Mouse (Mus musculus): ENCODE data around the gene Dhrs2. TPM values are rescaled to one million over a fixed set of nuclear protein-coding genes. Genes with fewer than 3 reads are reported as not detected.

Dhrs2 gene
- total and polyA plus RNA-seq, 3 experiments = not detected

- Histone ChIP-seq H3K9me3 (replicated peaks) (no peaks in the 10 kb centered on the region), H3K4me3 (ENCODE audit: low read depth, low read length) (no peak overlapping the region), H3K27me3 (ENCODE audit: insufficient read depth, low read length) (peaks cover 25% of the 10 kb centered on the region), H3K36me3 (replicated peaks) (no peaks in the 10 kb centered on the region), H3K4me1 (ENCODE audit: insufficient read depth, low read depth, low read length) (no peaks in the 10 kb centered on the region)
- ATAC-seq (ENCODE audit: extremely low read depth, insufficient number of reproducible peaks, low FRiP score, poor library complexity, severe bottlenecking) (no peak), DNase-seq (ENCODE audit: low spot score) (no peak)
- TF ChIP-seq POLR2AphosphoS5 (IDR thresholded peaks at IDR 0.05; ENCODE audit: insufficient replicate concordance, low read depth, low read length) (no peak), TAL1 (conservative IDR thresholded peaks at IDR 0.05; ENCODE audit: low read depth, low read length) (no peak), CTCF (IDR thresholded peaks at IDR 0.05; ENCODE audit: low read depth, low read length) (no peak), GATA2 (IDR thresholded peaks at IDR 0.05; ENCODE audit: borderline replicate concordance, low read depth, low read length) (no peak), GATA1 (IDR thresholded peaks at IDR 0.05; ENCODE audit: borderline replicate concordance, low read length) (no peak)
Measured at GRCm38 (mm10) chr14:55188491-55188890, 33.3 kb upstream of the Dhrs2 start.

- no peak for DNase-seq (ENCODE audit: low spot score)
- H3K4me3 ChIP-seq (ENCODE audit: low read depth, low read length) = no peak overlapping the region
- ATAC-seq (ENCODE audit: extremely low read depth, insufficient number of reproducible peaks, low FRiP score, poor library complexity, severe bottlenecking) = no peak
- H3K36me3 ChIP-seq (replicated peaks) = no peaks in the 10 kb centered on the region
- no peaks in the 10 kb centered on the region for H3K4me1 ChIP-seq (ENCODE audit: insufficient read depth, low read depth, low read length)
- peaks cover 25% of the 10 kb centered on the region for H3K27me3 ChIP-seq (ENCODE audit: insufficient read depth, low read length)
- TF ChIP-seq GATA1 (IDR thresholded peaks at IDR 0.05; ENCODE audit: borderline replicate concordance, low read length) (no peak), CTCF (IDR thresholded peaks at IDR 0.05; ENCODE audit: low read depth, low read length) (no peak), POLR2AphosphoS5 (IDR thresholded peaks at IDR 0.05; ENCODE audit: insufficient replicate concordance, low read depth, low read length) (no peak), TAL1 (conservative IDR thresholded peaks at IDR 0.05; ENCODE audit: low read depth, low read length) (no peak), GATA2 (IDR thresholded peaks at IDR 0.05; ENCODE audit: borderline replicate concordance, low read depth, low read length) (no peak)
- no peaks in the 10 kb centered on the region for H3K9me3 ChIP-seq (replicated peaks)
Measured at GRCm38 (mm10) chr14:55189351-55189769, 32.4 kb upstream of the Dhrs2 start.

GRCm38 (mm10) chr14:55193354-55193753, 28.5 kb upstream of the Dhrs2 start:
- TF ChIP-seq TAL1 (conservative IDR thresholded peaks at IDR 0.05; ENCODE audit: low read depth, low read length) (no peak), CTCF (IDR thresholded peaks at IDR 0.05; ENCODE audit: low read depth, low read length) (no peak), GATA1 (IDR thresholded peaks at IDR 0.05; ENCODE audit: borderline replicate concordance, low read length) (no peak), GATA2 (IDR thresholded peaks at IDR 0.05; ENCODE audit: borderline replicate concordance, low read depth, low read length) (no peak), POLR2AphosphoS5 (IDR thresholded peaks at IDR 0.05; ENCODE audit: insufficient replicate concordance, low read depth, low read length) (no peak)
- Histone ChIP-seq H3K36me3 (replicated peaks) (no peaks in the 10 kb centered on the region), H3K27me3 (ENCODE audit: insufficient read depth, low read length) (peaks cover 22% of the 10 kb centered on the region), H3K4me1 (ENCODE audit: insufficient read depth, low read depth, low read length) (no peaks in the 10 kb centered on the region), H3K9me3 (replicated peaks) (no peaks in the 10 kb centered on the region), H3K4me3 (ENCODE audit: low read depth, low read length) (no peak overlapping the region)
- ATAC-seq (ENCODE audit: extremely low read depth, insufficient number of reproducible peaks, low FRiP score, poor library complexity, severe bottlenecking) = no peak
- no peak for DNase-seq (ENCODE audit: low spot score)

- Histone ChIP-seq H3K4me3 (ENCODE audit: low read depth, low read length) (no peak overlapping the region), H3K27me3 (ENCODE audit: insufficient read depth, low read length) (peaks cover 18% of the 10 kb centered on the region), H3K36me3 (replicated peaks) (no peaks in the 10 kb centered on the region), H3K4me1 (ENCODE audit: insufficient read depth, low read depth, low read length) (no peaks in the 10 kb centered on the region), H3K9me3 (replicated peaks) (no peaks in the 10 kb centered on the region)
- DNase-seq (ENCODE audit: low spot score) (no peak), ATAC-seq (ENCODE audit: extremely low read depth, insufficient number of reproducible peaks, low FRiP score, poor library complexity, severe bottlenecking) (no peak)
- TF ChIP-seq CTCF (IDR thresholded peaks at IDR 0.05; ENCODE audit: low read depth, low read length) = no peak
- no peak for TF ChIP-seq TAL1 (conservative IDR thresholded peaks at IDR 0.05; ENCODE audit: low read depth, low read length)
- TF ChIP-seq POLR2AphosphoS5 (IDR thresholded peaks at IDR 0.05; ENCODE audit: insufficient replicate concordance, low read depth, low read length) = no peak
- no peak for TF ChIP-seq GATA2 (IDR thresholded peaks at IDR 0.05; ENCODE audit: borderline replicate concordance, low read depth, low read length)
- TF ChIP-seq GATA1 (IDR thresholded peaks at IDR 0.05; ENCODE audit: borderline replicate concordance, low read length) = no peak
Measured at GRCm38 (mm10) chr14:55193876-55194635, 27.8 kb upstream of the Dhrs2 start.

- DNase-seq (ENCODE audit: low spot score) (no peak), ATAC-seq (ENCODE audit: extremely low read depth, insufficient number of reproducible peaks, low FRiP score, poor library complexity, severe bottlenecking) (no peak)
- Histone ChIP-seq H3K4me1 (ENCODE audit: insufficient read depth, low read depth, low read length) (no peaks in the 10 kb centered on the region), H3K27me3 (ENCODE audit: insufficient read depth, low read length) (peaks cover 12% of the 10 kb centered on the region), H3K36me3 (replicated peaks) (no peaks in the 10 kb centered on the region), H3K4me3 (ENCODE audit: low read depth, low read length) (no peak overlapping the region), H3K9me3 (replicated peaks) (no peaks in the 10 kb centered on the region)
- no peak for TF ChIP-seq CTCF (IDR thresholded peaks at IDR 0.05; ENCODE audit: low read depth, low read length)
- no peak for TF ChIP-seq TAL1 (conservative IDR thresholded peaks at IDR 0.05; ENCODE audit: low read depth, low read length)
- TF ChIP-seq GATA2 (IDR thresholded peaks at IDR 0.05; ENCODE audit: borderline replicate concordance, low read depth, low read length) = no peak
- TF ChIP-seq POLR2AphosphoS5 (IDR thresholded peaks at IDR 0.05; ENCODE audit: insufficient replicate concordance, low read depth, low read length) = no peak
- TF ChIP-seq GATA1 (IDR thresholded peaks at IDR 0.05; ENCODE audit: borderline replicate concordance, low read length) = no peak
Measured at GRCm38 (mm10) chr14:55194786-55195185, 27.0 kb upstream of the Dhrs2 start.

- Histone ChIP-seq H3K36me3 (replicated peaks) (no peaks in the 10 kb centered on the region), H3K27me3 (ENCODE audit: insufficient read depth, low read length) (peaks cover 8% of the 10 kb centered on the region), H3K9me3 (replicated peaks) (no peaks in the 10 kb centered on the region), H3K4me3 (ENCODE audit: low read depth, low read length) (no peak overlapping the region), H3K4me1 (ENCODE audit: insufficient read depth, low read depth, low read length) (no peaks in the 10 kb centered on the region)
- DNase-seq (ENCODE audit: low spot score) (no peak), ATAC-seq (ENCODE audit: extremely low read depth, insufficient number of reproducible peaks, low FRiP score, poor library complexity, severe bottlenecking) (no peak)
- TF ChIP-seq TAL1 (conservative IDR thresholded peaks at IDR 0.05; ENCODE audit: low read depth, low read length) = no peak
- no peak for TF ChIP-seq GATA1 (IDR thresholded peaks at IDR 0.05; ENCODE audit: borderline replicate concordance, low read length)
- TF ChIP-seq GATA2 (IDR thresholded peaks at IDR 0.05; ENCODE audit: borderline replicate concordance, low read depth, low read length) = no peak
- TF ChIP-seq CTCF (IDR thresholded peaks at IDR 0.05; ENCODE audit: low read depth, low read length) = no peak
- no peak for TF ChIP-seq POLR2AphosphoS5 (IDR thresholded peaks at IDR 0.05; ENCODE audit: insufficient replicate concordance, low read depth, low read length)
Measured at GRCm38 (mm10) chr14:55197121-55197520, 24.7 kb upstream of the Dhrs2 start.

Measured in G1E (cell line).